Comparison of ENCODE assay signal across 10 mouse cellular contexts in genomic region chr11:71985101-71985711, GRCm38 (mm10). TPM values are rescaled to one million over a fixed set of nuclear protein-coding genes. Genes with fewer than 3 reads are reported as not detected.
DNase-seq lines count a peak whose midpoint lies in the region; ATAC-seq lines count a peak whose summit lies in the region.
"Had no signal": no experiment of that assay in that cellular context is flagged by ENCODE, and none has a peak within 500 bp of the region (broad histone marks: within the 10 kb centered on the region; RNA-seq: fewer than 3 reads in every experiment).

No protein-coding gene starts in this region.

- DNase-seq in heart, adult 11 months, result peak; percentile 84
- DNase-seq in heart, postnatal 36 days, result no peak
- no peak for DNase-seq in midbrain, embryonic 10.5 days (ENCODE audit: low spot score)
- no peak for DNase-seq in midbrain, embryonic 11.5 days (ENCODE audit: low spot score, missing footprints)
- no peak for DNase-seq in thymus, postnatal 14 days
- no peak for DNase-seq in heart, adult 9 months (ENCODE audit: low spot score in 2 of 2)
- no peak for DNase-seq in limb, embryonic 10.5 days (ENCODE audit: low spot score)
- DNase-seq: kidney, postnatal 25 days had no signal

- H3K27me3 ChIP-seq in midbrain, embryonic 10.5 days (ENCODE audit: low read depth, poor library complexity, severe bottlenecking), result peaks cover 27% of the 10 kb centered on the region; the same call in 1 of the 2 replicates
- H3K27me3 ChIP-seq in midbrain, embryonic 11.5 days (ENCODE audit: control insufficient read depth, insufficient read depth, low read length), result no peaks in the 10 kb centered on the region
- H3K27me3 ChIP-seq in hindbrain, embryonic 15.5 days, result 0 out of 2 replicates have a peak, but pooled peaks cover 2% of the 10 kb centered on the region
- H3K27me3 ChIP-seq in limb, embryonic 10.5 days (ENCODE audit: low read depth, poor library complexity, severe bottlenecking), result 0 out of 2 replicates have a peak, but pooled peaks cover 3% of the 10 kb centered on the region

- H3K9ac ChIP-seq in midbrain, embryonic 11.5 days (ENCODE audit: low read length), result no peak overlapping the region
- no peak overlapping the region for H3K9ac ChIP-seq in hindbrain, embryonic 15.5 days

- H3K9me3 ChIP-seq in midbrain, embryonic 10.5 days (replicated peaks), result no peaks in the 10 kb centered on the region
- no peaks in the 10 kb centered on the region for H3K9me3 ChIP-seq in midbrain, embryonic 11.5 days (ENCODE audit: control insufficient read depth, low read length)
- no peaks in the 10 kb centered on the region for H3K9me3 ChIP-seq in hindbrain, embryonic 15.5 days
- no peaks in the 10 kb centered on the region for H3K9me3 ChIP-seq in limb, embryonic 10.5 days (replicated peaks)

- no peaks in the 10 kb centered on the region for H3K36me3 ChIP-seq in midbrain, embryonic 10.5 days
- no peaks in the 10 kb centered on the region for H3K36me3 ChIP-seq in midbrain, embryonic 11.5 days (ENCODE audit: control insufficient read depth, insufficient read depth, low read length)
- no peaks in the 10 kb centered on the region for H3K36me3 ChIP-seq in hindbrain, embryonic 15.5 days
- H3K36me3 ChIP-seq in limb, embryonic 10.5 days, result no peaks in the 10 kb centered on the region

- ATAC-seq in midbrain, embryonic 11.5 days (ENCODE audit: low FRiP score), result no peak
- ATAC-seq in hindbrain, embryonic 15.5 days (ENCODE audit: low FRiP score, low read depth), result peak; percentile 63; the same call in 1 of the 2 replicates

- peaks cover 29% of the 10 kb centered on the region for H3K4me1 ChIP-seq in midbrain, embryonic 10.5 days
- H3K4me1 ChIP-seq in midbrain, embryonic 11.5 days (ENCODE audit: control insufficient read depth, insufficient read depth, low read length), result peaks cover 7% of the 10 kb centered on the region; the same call in 1 of the 2 replicates
- H3K4me1 ChIP-seq in hindbrain, embryonic 15.5 days (replicated peaks), result peaks cover 32% of the 10 kb centered on the region
- peaks cover 34% of the 10 kb centered on the region for H3K4me1 ChIP-seq in limb, embryonic 10.5 days

- no peak overlapping the region for H3K4me3 ChIP-seq in midbrain, embryonic 10.5 days
- H3K4me3 ChIP-seq in midbrain, embryonic 11.5 days (ENCODE audit: low read depth, low read length), result no peak overlapping the region
- H3K4me3 ChIP-seq in hindbrain, embryonic 15.5 days, result no peak overlapping the region
- no peak overlapping the region for H3K4me3 ChIP-seq in limb, embryonic 10.5 days

- peak overlapping the region; percentile 19; the same call in 1 of the 2 replicates for H3K27ac ChIP-seq in midbrain, embryonic 10.5 days (replicated peaks)
- H3K27ac ChIP-seq in midbrain, embryonic 11.5 days (ENCODE audit: low read depth, low read length), result no peak overlapping the region
- H3K27ac ChIP-seq in hindbrain, embryonic 15.5 days (replicated peaks), result 0 out of 2 replicates have a peak overlapping the region, but pooled peaks have one; percentile 18
- no peak overlapping the region for H3K27ac ChIP-seq in limb, embryonic 10.5 days
- H3K27ac ChIP-seq: macrophage had no signal

- H3K4me2 ChIP-seq in midbrain, embryonic 11.5 days, result no peak overlapping the region
- no peak overlapping the region for H3K4me2 ChIP-seq in hindbrain, embryonic 15.5 days

- 46% methylated on average over 4 of the region's 4 CpGs for WGBS in midbrain, embryonic 10.5 days
- WGBS in midbrain, embryonic 11.5 days, result 43% methylated on average over 4 of the region's 4 CpGs
- 22% methylated on average over 4 of the region's 4 CpGs for WGBS in hindbrain, embryonic 15.5 days
- WGBS in limb, embryonic 10.5 days, result 42% methylated on average over 4 of the region's 4 CpGs

- intact Hi-C loops in heart, postnatal 36 days (cut with DNase I), result no loop called here

RNA-seq across cellular contexts. Expression of gene Aipl1, which starts 52.1 kb away (rescaled TPM):
- not detected for total RNA-seq in heart, postnatal 36 days (2021)
- 0.67 and 0.97 TPM in 2 replicates for polyA plus RNA-seq in midbrain, embryonic 10.5 days (2016; fragmentation: Nextera tagmentation; extraction: Ambion mirVana)
- polyA plus RNA-seq in midbrain, embryonic 11.5 days (2014; fragmentation: Nextera tagmentation; extraction: Ambion mirVana), result 0.15 and 0.44 TPM in 2 replicates
- polyA plus RNA-seq in hindbrain, embryonic 15.5 days (2015; fragmentation: Nextera tagmentation; extraction: Ambion mirVana), result 0.38 and 0.43 TPM in 2 replicates
- 0.33 and 0.39 TPM in 2 replicates for polyA plus RNA-seq in limb, embryonic 10.5 days (2016; fragmentation: Nextera tagmentation; extraction: Ambion mirVana)

RNA-seq across cellular contexts. Expression of gene Pimreg, which starts 56.6 kb away (rescaled TPM):
- 1 to 10 TPM; 1.1 to 1.4 TPM for total RNA-seq in heart, postnatal 36 days (2021)
- polyA plus RNA-seq in midbrain, embryonic 10.5 days (2016; fragmentation: Nextera tagmentation; extraction: Ambion mirVana), result 251 and 280 TPM in 2 replicates
- 201 and 214 TPM in 2 replicates for polyA plus RNA-seq in midbrain, embryonic 11.5 days (2014; fragmentation: Nextera tagmentation; extraction: Ambion mirVana)
- polyA plus RNA-seq in hindbrain, embryonic 15.5 days (2015; fragmentation: Nextera tagmentation; extraction: Ambion mirVana), result 35.4 and 41.2 TPM in 2 replicates
- polyA plus RNA-seq in limb, embryonic 10.5 days (2016; fragmentation: Nextera tagmentation; extraction: Ambion mirVana), result 192 and 213 TPM in 2 replicates

Comparison
In these comparisons a context has a peak if more than half of its experiments do, and no peak if none do; other contexts are left out.
1. H3K27ac ChIP-seq: peak in midbrain, embryonic 10.5 days (single experiment) and hindbrain, embryonic 15.5 days (single experiment); none in midbrain, embryonic 11.5 days (single experiment) and limb, embryonic 10.5 days (single experiment).